Mouse (Mus musculus) liver, adult 2 months (tissue): ENCODE data around the gene Gm21312. TPM values are rescaled to one million over a fixed set of nuclear protein-coding genes. Genes with fewer than 3 reads are reported as not detected.
"Not testable (repeated sequence)": the region's sequence is repeated elsewhere in the genome, so short reads cannot be mapped to it uniquely, and the experiment has no call there.

Source experiments
- DNase-seq: peaks from one replicate; pipeline ENCODE4 v3.0.0-alpha.2; 2011; ENCODE audit warnings: low read depth, low spot score; ENCODE audit errors: extremely low read depth
- H3K27ac ChIP-seq: fragments of 200-500 bp; replicated peaks from 2 replicates; pipeline ENCODE4 v1.5.1; 2012; ENCODE audit warnings: low read depth, mild to moderate bottlenecking, control low read depth, inconsistent platforms, low read length; ENCODE audit not compliant: insufficient read depth
- H3K27me3 ChIP-seq: fragments of 200-500 bp; 2 replicates; pipeline ENCODE4 v1.6.1; 2012; ENCODE audit warnings: mild to moderate bottlenecking, moderate library complexity, low read length, inconsistent platforms; ENCODE audit not compliant: control insufficient read depth, insufficient read depth
- H3K36me3 ChIP-seq: fragments of 200-500 bp; 2 replicates; pipeline ENCODE4 v1.6.1; 2012; ENCODE audit warnings: low read length, inconsistent platforms; ENCODE audit not compliant: control insufficient read depth, insufficient read depth
- H3K4me1 ChIP-seq: fragments of 200-500 bp; 2 replicates; pipeline ENCODE4 v1.6.1; 2011; ENCODE audit warnings: low read length; ENCODE audit not compliant: control insufficient read depth, insufficient read depth
- H3K4me3 ChIP-seq: fragments of 200-500 bp; 2 replicates; pipeline ENCODE4 v1.5.1; 2011; ENCODE audit warnings: low read depth, mild to moderate bottlenecking, control low read depth, low read length, moderate library complexity; ENCODE audit not compliant: insufficient read depth
- H3K79me2 ChIP-seq: fragments of 200-500 bp; 2 replicates; pipeline ENCODE4 v1.6.1; 2012; ENCODE audit warnings: inconsistent platforms, mild to moderate bottlenecking, low read length, moderate library complexity; ENCODE audit not compliant: control insufficient read depth, insufficient read depth
- H3K9ac ChIP-seq: fragments of 200-500 bp; 2 replicates; pipeline ENCODE4 v1.6.1; 2012; ENCODE audit warnings: low read depth, mild to moderate bottlenecking, control low read depth, inconsistent platforms, low read length
- WGBS: fragments of 180-500 bp; shearing (Covaris S2); methylation state at CpG from one replicate; pipeline ENCODE4 v1.1.7; 2018; 5-methylcytosine and 5-hydroxymethylcytosine counted together
- polyA plus RNA-seq: library from polyadenylated mRNA; depleted of rRNA; stranded (reverse); fragments of >200 nt; gene quantifications from 2 replicates; pipeline ENCODE4 v1.2.3, GENCODE M21; 2012; rRNA removed
- total RNA-seq: library from RNA; depleted of rRNA; stranded (reverse); fragments of >200 nt; gene quantifications from 2 replicates; pipeline ENCODE4 v1.2.3, GENCODE M21; 2014; rRNA removed

Gm21312 gene
- total RNA-seq (not detected in 2 replicates), polyA plus RNA-seq (not detected in 2 replicates)

GRCm38 (mm10) chr10:104176724-104177123 lies at the start of gene Gm21312:
TSS of gene Gm21312 (plus strand) at chr10:104177024.
- not testable (repeated sequence) for DNase-seq, H3K27me3 ChIP-seq, H3K79me2 ChIP-seq, H3K9ac ChIP-seq, H3K4me1 ChIP-seq, H3K36me3 ChIP-seq, H3K4me3 ChIP-seq, H3K27ac ChIP-seq
- no CpG with 5 or more reads among the region's 3 CpGs for WGBS

DNA sequence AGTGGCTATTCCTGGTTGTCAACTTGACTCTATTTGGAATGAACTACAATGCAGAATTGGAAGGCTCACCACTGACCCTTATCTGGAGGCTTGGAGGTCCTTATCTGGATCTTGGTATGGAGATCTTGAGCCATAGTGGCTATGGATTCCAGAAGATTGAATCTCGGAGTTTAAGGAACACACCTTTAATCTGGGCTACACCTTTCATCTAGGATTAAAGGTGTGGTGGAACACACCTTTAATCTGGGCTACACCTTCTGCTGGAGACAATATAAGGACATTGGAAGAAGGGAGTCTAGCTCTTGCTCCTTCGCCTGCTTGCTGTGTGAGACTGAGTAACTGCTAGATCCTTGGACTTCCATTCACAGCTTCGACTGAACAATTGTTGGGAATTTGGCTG lies 34.1 kb upstream of the Gm21312 start, which contains the start of gene Gm21293:
Gene Gm21293, plus strand, starts transcription at position 301 of the 400 bp plus-strand sequence.
- not testable (repeated sequence) for DNase-seq, H3K4me1 ChIP-seq
- WGBS: no CpG with 5 or more reads among the region's 3 CpGs

DNA sequence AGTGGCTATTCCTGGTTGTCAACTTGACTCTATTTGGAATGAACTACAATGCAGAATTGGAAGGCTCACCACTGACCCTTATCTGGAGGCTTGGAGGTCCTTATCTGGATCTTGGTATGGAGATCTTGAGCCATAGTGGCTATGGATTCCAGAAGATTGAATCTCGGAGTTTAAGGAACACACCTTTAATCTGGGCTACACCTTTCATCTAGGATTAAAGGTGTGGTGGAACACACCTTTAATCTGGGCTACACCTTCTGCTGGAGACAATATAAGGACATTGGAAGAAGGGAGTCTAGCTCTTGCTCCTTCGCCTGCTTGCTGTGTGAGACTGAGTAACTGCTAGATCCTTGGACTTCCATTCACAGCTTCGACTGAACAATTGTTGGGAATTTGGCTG lies 25.6 kb upstream of the Gm21312 start, which contains the start of gene Gm6763:
Gene Gm6763, plus strand, starts transcription at position 301 of the 400 bp plus-strand sequence.
- no CpG with 5 or more reads among the region's 3 CpGs for WGBS
- DNase-seq: not testable (repeated sequence)

More for the DNA sequence above, 34.1 kb upstream of the Gm21312 start, which contains the start of gene Gm21293:
- H3K4me3 ChIP-seq, H3K79me2 ChIP-seq, H3K9ac ChIP-seq, H3K27ac ChIP-seq, H3K36me3 ChIP-seq, H3K27me3 ChIP-seq: not testable (repeated sequence)

GRCm38 (mm10) chr10:104159706-104160105 lies 17.1 kb upstream of the Gm21312 start, which contains the start of gene Gm8764:
TSS of gene Gm8764 (plus strand) at chr10:104160006.
- WGBS: no CpG with 5 or more reads among the region's 3 CpGs
- H3K27ac ChIP-seq, DNase-seq, H3K36me3 ChIP-seq, H3K4me1 ChIP-seq, H3K4me3 ChIP-seq, H3K79me2 ChIP-seq, H3K9ac ChIP-seq, H3K27me3 ChIP-seq: not testable (repeated sequence)

More for the DNA sequence above, 25.6 kb upstream of the Gm21312 start, which contains the start of gene Gm6763:
- H3K4me3 ChIP-seq, H3K27me3 ChIP-seq, H3K4me1 ChIP-seq, H3K79me2 ChIP-seq, H3K27ac ChIP-seq, H3K9ac ChIP-seq, H3K36me3 ChIP-seq: not testable (repeated sequence)

DNA sequence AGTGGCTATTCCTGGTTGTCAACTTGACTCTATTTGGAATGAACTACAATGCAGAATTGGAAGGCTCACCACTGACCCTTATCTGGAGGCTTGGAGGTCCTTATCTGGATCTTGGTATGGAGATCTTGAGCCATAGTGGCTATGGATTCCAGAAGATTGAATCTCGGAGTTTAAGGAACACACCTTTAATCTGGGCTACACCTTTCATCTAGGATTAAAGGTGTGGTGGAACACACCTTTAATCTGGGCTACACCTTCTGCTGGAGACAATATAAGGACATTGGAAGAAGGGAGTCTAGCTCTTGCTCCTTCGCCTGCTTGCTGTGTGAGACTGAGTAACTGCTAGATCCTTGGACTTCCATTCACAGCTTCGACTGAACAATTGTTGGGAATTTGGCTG lies 8.6 kb upstream of the Gm21312 start, which contains the start of gene Gm21304:
Gene Gm21304, plus strand, starts transcription at position 301 of the 400 bp plus-strand sequence.
- H3K4me3 ChIP-seq, DNase-seq: not testable (repeated sequence)

GRCm38 (mm10) chr10:104185233-104185632 lies 8.4 kb downstream of the Gm21312 start, which contains the start of gene Gm20765:
TSS of gene Gm20765 (plus strand) at chr10:104185533.
- not testable (repeated sequence) for H3K27ac ChIP-seq, DNase-seq

More for the DNA sequence above, 8.6 kb upstream of the Gm21312 start, which contains the start of gene Gm21304:
- not testable (repeated sequence) for H3K79me2 ChIP-seq, H3K27ac ChIP-seq, H3K4me1 ChIP-seq, H3K27me3 ChIP-seq, H3K9ac ChIP-seq, H3K36me3 ChIP-seq
- WGBS: no CpG with 5 or more reads among the region's 3 CpGs

DNA sequence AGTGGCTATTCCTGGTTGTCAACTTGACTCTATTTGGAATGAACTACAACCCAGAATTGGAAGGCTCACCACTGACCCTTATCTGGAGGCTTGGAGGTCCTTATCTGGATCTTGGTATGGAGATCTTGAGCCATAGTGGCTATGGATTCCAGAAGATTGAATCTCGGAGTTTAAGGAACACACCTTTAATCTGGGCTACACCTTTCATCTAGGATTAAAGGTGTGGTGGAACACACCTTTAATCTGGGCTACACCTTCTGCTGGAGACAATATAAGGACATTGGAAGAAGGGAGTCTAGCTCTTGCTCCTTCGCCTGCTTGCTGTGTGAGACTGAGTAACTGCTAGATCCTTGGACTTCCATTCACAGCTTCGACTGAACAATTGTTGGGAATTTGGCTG lies 16.9 kb downstream of the Gm21312 start, which contains the start of gene Gm4340:
Gene Gm4340, plus strand, starts transcription at position 301 of the 400 bp plus-strand sequence.
- no CpG with 5 or more reads among the region's 3 CpGs for WGBS
- H3K79me2 ChIP-seq, H3K4me3 ChIP-seq, H3K27me3 ChIP-seq, H3K4me1 ChIP-seq, H3K9ac ChIP-seq, DNase-seq, H3K36me3 ChIP-seq, H3K27ac ChIP-seq: not testable (repeated sequence)

More at GRCm38 (mm10) chr10:104185233-104185632, 8.4 kb downstream of the Gm21312 start, which contains the start of gene Gm20765:
- H3K36me3 ChIP-seq, H3K4me1 ChIP-seq, H3K4me3 ChIP-seq, H3K9ac ChIP-seq, H3K27me3 ChIP-seq, H3K79me2 ChIP-seq: not testable (repeated sequence)
- no CpG with 5 or more reads among the region's 3 CpGs for WGBS
